Mouse (Mus musculus) thymus, adult 2 months (tissue): Measurements from ENCODE around the gene Plekha5.

ENCODE experiments used
- CTCF ChIP-seq: fragments of 200-500 bp; IDR thresholded peaks from 2 replicates; pipeline ENCODE4 v1.5.1; 2012; ENCODE audit warnings: mild to moderate bottlenecking, control low read depth, low read length, moderate library complexity, borderline replicate concordance; ENCODE audit not compliant: control insufficient read depth, poor library complexity, insufficient read depth; ENCODE audit errors: extremely low read depth
- POLR2A ChIP-seq: fragments of 200-500 bp; IDR thresholded peaks from 2 replicates; pipeline ENCODE4 v1.6.1; 2012; ENCODE audit warnings: mild to moderate bottlenecking, low read length, control low read depth, moderate library complexity; ENCODE audit not compliant: control insufficient read depth, poor library complexity, insufficient read depth; ENCODE audit errors: extremely low read depth

- TF ChIP-seq POLR2A (no peak), CTCF (no peak)
Observed at GRCm38 (mm10) chr6:140512016-140512415, 88.2 kb downstream of the Plekha5 start.
